Mouse (Mus musculus) ES-CJ7 (cell line): ENCODE data around the gene Gria1.

Experiments
- DNase-seq: peaks from one replicate; pipeline ENCODE4 v3.0.0; 2011; ENCODE audit warnings: low read depth, low spot score

Gene Gria1

DNA sequence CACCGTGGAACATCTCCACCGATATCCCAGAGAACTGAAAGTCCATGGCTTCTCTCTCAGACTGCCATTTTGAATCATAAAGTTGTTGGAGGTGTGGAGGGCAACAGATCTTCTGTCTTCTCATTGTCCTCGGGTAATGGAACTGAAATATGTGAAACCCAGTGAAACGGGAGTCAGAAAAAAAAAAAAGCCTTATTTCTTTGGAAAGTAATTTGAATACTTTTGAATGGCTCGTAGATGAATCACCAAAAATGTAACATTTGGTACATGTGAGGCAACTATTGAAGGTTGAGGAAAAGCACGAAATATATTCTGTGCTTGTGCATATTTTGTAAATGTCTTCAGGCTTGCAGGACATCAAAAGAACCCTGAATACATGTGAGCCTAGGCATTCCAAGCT, 151.7 kb downstream of the Gria1 start:
- DNase-seq = no peak

DNA sequence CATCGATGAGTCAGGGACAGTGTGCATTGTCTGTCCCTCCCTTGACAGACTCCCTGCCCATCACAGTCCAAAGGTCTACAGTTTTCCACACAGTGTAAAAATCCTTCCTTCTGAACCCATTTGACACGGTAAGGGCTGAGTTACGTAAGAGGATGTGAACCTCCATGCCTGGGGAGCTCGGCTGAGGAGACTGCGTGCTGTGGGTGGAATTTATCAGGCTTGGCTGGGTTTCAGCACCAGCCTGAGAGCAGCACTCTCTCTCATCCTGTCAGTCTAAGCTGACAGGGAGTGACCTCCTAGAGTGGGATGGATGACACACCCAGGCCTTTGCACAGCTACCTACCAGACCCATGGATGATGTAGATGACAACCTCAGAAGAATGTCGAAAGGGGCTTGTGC, 158.9 kb downstream of the Gria1 start:
- no peak for DNase-seq

DNA sequence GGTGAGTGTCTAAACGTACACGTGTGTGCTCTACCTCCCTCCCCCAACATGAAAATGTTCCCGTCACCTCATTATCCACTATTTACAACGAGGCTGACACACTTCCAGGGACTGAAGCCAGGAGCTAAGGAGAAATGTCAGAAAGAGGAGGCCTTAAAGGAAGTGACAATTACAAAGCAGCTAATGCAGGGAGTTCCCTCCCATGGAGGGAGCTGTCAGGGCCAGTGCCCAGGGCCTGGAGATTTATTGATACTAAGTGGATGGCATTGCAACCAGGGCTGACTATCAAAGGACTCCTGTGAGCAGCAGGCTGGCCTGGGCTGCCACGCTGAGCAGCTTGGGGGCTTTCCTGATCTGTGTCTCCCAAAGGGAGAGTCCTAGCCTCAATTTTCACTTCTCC, 163.0 kb downstream of the Gria1 start:
- DNase-seq = no peak

DNA sequence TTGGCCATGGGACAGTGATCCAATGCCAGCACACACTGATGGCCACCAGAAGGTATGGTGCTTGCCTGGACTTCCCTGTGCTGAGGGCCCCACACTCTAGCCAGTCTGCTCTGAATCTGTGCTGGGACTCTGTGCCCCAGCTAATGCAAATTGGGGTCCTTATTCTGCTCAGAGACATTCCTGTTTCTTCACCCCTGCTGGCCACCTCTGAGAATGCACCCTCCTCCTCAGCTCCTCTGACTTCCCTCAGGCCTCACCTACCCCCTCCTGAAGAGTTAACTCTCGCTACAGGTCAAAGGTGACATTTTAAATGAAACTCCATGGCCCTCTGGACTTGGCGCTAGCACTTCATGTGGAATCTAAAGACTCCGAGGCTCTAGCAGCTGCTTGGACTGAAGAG, 165.4 kb downstream of the Gria1 start:
- DNase-seq = peak; percentile 59

DNA sequence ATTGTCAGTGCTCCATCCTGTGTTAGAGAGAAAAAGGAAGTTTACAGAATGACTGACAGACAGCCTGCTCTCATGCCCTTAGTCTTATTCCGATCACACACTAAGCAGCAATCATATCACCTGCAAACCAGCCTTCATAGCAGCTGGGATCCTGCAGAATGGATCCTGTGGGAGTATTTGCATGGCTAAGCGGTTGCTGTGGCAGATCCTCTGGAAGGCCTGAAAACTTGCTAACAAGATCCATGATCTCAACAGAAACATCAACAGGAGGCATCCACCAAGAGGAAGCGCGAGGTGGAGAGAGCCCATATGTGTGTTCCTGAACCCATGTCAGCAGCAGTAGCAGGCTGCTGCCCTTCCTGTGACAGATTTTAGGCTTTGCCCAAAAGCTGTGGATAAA, 173.0 kb downstream of the Gria1 start:
- no peak for DNase-seq

DNA sequence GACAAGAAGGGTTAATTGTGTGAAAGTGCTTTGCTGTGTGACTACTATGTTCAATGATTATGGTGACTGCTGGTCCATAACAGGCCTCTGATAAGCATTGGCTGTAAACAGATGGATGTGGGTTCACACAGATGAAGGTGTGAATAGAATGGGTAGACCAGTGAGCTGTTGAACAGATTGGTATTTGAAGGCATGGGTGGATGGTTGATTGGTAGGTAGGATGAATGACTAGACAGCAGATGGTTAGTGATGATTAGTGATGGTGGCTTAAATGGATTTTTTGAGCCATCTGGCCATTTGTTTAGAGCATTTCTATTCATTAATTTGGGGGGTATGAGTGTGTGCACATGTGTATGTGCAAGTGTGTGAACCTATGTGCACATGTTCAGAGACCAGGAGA, 173.9 kb downstream of the Gria1 start:
- DNase-seq = no peak

DNA sequence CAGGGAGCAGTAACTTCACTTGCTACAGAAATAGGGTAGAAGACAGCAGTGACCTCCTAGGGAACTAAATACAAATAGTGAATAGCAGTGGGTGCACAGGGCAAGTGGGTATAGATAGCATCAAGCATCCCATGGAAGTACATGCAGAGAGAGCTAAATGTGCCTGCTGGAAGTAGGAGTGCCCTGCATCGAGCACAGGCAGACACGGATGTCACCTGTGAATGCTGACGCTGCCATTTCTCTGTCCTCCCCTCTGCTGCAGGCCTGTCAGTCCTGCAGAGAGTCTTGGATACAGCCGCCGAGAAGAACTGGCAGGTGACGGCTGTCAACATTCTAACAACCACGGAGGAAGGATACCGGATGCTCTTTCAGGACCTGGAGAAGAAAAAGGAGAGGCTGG, 178.2 kb downstream of the Gria1 start:
- DNase-seq = no peak

DNA sequence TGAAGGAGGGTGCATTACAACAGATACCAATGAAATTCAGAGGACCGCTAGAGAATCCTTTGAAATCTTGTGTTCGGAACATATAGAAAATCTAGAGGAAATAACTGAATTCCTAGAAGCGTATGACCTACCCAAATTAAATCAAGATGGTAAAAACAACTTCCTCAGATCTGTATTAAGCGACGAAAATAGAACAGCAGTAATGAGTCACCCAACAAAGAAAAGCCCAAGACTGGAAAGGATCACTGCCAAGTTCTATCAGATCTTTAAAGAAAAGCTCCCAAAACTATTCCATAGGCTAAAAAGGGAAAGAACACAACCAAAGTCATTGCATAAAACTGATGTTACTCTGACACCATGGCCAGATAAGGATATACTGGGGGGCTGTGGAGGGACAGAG, 183.6 kb downstream of the Gria1 start:
- DNase-seq = no peak

DNA sequence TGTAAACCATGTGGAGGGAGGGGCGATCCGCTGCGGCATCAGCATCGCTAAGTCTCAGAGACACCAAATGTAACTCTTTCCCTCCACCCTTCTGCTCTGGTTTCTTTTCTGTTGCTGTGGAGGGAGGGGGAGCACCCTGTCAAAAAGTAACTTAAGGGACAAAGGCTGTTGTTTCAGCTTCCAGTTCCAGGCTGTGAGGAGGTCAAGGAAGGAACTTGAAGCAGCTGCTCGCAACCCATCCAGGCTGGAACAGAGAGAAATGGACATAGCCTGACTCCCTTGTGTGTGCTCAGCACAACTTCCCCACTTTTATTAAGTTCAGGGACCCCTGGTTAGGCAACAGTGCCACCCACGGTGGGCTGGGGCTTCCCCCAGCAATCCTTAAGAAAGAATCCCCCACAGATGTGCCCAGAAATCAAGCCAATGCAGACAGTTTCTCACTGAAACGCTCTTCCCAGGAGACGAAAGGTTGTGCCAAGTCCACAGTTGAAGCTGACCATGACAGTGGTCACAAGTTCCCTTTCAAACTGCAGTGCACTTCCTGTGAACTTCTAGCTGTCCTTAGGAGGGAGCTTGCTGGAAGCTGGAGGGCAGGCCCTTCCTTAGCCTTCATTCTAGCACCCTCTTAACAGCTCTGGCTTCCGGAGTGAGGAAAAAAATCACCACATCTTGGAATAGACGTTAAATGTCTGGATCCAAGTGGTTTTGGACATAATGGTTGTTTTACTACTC, 190.2 kb downstream of the Gria1 start:
- DNase-seq = no peak

DNA sequence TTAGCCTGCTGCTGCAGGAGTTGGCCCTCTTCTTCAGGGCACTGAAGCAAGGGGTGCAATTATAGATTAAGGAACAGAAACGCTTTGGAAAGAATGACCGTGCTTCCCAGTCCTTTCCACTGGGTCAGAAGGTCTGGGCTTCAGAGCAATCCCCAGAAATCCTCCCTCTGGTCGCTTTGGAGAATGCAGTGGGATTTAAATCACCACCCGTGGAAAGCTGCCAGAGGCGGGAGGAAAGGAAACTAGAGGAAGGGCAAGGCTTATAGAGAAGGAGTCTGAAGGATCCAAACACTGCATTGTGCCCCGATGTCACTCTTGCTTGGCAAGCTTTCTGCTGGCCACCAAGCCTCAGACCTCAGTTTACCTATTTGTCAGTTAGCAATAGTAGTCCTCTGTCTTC, 193.2 kb downstream of the Gria1 start:
- DNase-seq = no peak

DNA sequence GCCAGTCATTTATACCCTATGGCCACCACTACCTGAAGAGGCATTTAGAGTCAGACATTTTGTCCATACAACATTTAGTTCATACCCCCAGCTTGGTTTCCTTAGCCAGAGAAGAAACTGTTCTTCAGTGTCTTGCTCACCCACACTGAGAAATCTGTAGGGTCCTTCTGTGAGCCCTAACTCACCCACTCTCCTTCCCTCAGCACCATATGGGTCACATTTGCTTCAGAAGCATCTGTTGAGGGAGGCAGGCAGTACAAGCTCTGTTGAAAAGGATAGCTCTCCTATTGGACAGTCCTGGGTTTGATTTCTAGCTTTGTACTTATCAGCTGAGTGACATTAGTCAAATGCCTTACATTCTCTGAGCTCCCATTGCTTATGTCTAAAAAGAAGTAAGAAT, 196.1 kb downstream of the Gria1 start:
- DNase-seq = no peak

DNA sequence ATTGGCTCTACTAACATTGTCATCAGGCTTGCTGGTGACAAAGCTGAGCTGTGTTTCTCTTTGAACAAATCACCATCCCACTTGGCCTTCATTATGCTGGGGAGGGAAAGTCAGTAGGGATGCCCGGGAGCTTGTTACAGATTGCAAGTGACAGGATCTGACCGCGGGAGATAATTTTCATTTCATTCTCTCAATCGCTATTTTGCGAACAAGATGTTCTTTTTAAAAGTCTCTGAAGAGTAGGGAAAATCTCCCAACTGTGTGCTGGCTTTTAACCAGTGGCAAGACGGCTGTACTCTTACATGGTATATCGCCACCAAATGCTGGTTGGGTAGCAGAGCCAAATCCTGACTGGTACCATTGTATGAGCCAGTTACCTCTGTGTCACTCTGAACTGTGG, 202.9 kb downstream of the Gria1 start:
- DNase-seq = no peak

DNA sequence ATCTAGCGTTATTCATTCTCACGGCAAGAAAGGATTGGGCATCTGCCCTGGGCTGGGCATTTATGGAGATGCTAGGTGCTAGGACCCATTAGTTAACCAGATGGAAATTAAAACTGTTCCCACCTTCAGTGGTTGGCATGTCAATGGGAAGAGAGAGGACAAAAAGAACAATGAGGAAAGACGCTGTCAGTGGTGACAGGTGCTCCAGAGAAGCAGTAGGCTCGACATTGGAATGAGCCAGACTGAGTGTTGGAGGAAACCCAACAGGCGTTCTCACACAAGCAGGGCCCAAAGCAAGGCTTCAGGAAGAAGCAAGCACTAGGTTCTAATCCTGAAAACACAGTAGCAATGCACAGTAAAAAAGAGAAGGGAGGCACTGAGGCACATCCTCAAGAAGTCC, 203.4 kb downstream of the Gria1 start:
- no peak for DNase-seq

DNA sequence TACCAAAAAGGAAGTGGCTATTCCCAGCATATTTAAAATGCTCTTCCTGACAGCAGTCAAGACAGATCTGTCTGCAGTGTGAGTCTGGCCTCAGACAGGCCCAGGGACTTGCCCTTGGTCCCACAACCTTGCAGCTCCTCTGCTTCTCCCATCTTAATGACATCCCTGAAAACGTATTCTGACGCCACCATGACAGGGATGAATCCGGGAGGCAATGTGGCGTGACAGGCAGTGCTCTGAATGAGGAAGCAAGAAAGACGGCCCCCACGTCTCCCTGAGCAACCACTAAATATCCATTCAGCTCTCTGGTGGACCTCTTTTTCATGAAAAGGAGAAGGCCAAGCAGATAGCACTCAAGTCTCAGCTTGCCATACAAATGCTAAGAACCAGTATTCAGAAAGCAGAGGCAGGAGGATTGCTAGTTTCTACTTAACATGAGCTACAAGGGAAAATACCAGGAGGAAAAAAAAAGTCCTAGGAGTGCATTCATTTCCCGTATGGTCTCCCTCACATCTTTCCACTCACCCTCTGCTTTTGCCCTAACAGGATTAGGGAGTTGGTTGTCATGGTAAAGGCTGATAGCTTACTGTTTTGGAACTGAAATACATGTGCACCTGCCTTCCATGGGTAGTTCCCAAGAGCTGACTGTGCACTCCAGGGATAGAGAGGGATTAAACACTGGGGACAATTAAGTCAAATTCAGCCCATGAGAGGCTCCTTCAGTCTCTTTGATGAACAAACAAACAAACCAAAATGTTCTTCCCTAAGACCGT, 211.8 kb downstream of the Gria1 start:
- DNase-seq = no peak

DNA sequence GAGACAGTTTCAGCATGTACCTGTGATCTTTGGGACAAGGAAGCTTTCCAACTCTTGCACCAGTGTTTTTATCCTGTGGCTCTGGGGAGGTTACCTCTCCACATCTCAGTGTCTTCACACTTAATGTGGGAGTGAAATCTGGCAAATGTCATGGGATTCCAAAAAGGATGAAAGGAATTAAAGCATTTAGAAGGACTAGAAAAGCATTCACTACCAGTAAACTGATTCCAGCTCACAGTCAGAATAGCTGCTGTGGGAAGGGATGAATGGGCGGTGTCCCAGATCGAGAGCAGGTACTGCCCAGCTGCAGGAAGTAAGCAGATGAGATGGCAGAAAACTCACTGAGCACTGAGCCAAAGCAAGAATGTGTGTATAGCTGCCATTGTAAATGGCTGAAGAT, 224.3 kb downstream of the Gria1 start:
- DNase-seq = no peak

DNA sequence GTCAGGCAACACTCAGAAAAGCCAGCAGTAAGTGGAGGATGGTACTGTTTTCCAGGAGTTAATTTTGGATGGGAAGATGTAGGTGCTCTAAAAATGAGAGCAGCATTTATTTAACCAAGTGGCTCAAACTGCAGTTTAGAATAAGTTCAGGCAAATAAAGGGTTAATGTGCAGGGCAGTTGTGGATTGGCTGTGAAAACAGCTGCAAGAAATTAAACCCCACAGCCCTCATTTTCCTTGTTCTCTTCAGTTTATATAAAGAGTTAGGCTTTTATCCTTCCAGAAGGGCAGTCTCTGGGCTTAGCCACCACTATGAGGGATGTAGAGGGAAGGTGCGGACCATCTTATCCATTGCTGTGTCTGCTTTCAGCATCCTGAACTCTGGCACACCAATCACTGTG, 225.2 kb downstream of the Gria1 start:
- no peak for DNase-seq

DNA sequence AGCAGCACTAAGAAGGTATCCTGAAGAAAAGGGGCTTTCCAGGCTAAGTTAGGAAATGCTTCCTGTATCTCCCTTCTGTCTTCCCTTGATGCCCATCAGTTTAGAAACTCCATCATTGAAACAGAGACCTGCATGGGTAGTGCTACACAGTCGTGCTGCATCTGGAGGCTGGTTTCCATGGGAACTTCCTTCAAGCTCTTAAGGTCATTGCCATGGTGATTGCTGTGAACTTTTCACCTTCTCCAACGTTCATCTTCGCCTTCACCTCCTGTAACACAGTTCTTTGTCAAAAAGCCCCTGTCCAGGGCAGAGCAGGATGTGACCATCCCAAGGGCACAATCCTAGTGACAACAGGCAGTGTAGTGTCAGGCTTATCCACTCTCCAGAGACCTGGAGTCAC, 228.6 kb downstream of the Gria1 start:
- no peak for DNase-seq

DNA sequence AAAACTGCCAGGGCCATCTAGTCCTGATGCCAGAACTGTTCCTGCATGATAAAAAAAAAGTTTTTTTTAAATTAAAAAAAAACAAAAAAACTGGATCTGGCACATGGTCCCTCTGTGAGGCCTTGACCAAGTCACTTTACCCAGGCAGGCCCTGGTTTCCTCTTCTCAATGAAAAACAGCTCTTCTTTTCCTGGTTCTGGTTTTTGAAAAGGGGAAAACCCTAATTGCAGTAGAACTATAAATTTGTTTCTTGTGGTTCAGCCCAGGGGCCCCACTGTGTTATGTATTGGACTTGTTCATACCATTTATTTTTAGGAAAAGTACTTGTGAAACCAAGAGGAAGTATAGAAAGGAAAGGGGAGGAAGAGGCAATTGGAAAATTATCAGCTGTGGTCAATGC, 232.6 kb downstream of the Gria1 start:
- no peak for DNase-seq

DNA sequence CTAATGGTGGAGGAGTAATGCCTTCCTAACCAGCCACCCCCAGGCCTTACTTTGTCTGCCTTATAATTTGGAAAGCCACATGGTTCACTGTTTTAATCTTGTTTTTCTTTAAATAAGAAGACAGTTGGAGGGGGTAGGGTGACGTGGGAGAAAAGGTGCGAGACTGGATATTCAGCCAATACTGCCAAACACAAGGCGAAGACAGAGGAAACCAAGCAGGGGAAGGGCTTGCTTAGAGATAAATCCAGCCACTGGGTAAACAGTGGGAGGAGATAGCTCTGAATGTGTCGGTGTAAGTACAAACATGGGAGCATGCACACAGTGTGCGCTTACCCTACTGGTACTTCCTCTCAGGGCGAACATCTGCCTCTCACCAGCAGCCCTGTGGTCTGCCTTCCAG, 233.4 kb downstream of the Gria1 start:
- no peak for DNase-seq

DNA sequence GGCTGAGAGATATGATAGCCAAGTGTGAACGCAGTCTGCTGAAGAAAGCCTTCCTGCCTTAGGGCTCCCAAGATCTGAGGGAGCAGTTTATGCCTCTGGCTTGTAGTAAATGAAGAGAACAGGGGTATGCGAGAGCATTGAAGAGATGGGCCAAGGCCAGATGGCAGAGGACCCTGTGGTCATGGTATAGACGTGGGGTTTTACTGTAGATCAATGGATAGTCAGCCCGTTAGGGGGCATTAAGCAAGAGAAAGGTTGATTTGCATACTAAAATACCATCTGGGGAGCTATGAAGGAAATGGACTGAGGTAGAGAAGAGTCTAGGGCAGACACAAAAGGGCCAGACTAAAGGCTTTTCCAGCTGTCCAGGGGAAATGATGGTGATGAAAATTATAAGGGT, 237.7 kb downstream of the Gria1 start:
- no peak for DNase-seq

DNA sequence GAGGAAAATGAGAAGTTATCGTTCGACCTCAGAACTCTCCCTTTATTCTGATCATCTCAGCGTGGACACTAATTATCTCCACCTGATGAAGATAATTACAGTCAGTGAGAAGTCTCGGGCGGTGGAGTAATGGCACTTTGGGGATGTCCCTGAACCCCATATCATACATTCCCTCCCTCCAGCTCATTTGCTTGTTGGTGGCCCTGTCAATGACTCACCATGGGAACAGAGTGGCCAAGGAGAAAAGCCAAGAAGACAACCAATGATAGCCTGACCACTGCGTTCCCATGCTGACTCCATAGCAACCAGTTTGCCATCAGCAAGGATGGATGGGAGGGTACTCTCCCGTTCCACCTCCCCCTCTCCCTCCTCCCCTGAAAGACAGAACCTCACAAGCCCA, 238.9 kb downstream of the Gria1 start:
- no peak for DNase-seq

DNA sequence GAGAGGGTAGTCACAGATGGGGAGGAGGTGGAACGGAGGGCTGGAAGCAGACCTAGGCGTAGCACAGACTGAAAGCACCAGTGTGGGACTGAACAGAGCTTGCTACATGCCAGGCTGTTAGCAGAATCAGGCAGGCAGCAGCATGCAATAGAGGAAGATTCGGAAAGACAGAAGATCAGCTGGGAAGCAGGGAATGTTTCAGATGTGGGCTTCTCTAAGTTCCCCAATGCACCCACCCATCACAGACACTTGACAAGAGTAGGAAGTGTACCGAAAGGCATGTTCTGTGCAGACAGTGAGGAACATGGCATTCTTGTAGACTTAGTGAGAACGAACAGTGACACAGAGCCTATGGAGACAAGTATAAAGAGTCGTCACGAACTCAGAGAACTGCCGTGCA, 260.5 kb downstream of the Gria1 start:
- DNase-seq = no peak

DNA sequence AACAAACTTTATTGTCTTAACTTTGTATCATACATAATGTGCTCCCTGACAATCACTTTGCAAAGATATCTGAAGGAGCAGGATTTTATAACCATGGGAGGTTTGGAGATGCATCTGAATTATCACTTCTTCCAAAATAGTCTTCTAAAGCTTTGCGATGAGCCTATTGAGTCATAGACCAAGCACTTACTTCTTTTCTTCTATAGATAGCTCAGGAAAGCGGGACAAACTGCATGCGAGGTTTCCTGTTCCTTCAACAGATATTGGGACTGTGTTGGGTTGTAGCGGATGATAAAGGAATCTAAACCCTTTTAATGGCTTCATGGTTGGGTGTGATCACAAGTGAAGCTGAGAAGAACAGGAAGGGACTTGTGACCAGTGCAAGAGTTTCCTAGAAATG, 263.5 kb downstream of the Gria1 start:
- DNase-seq = no peak

DNA sequence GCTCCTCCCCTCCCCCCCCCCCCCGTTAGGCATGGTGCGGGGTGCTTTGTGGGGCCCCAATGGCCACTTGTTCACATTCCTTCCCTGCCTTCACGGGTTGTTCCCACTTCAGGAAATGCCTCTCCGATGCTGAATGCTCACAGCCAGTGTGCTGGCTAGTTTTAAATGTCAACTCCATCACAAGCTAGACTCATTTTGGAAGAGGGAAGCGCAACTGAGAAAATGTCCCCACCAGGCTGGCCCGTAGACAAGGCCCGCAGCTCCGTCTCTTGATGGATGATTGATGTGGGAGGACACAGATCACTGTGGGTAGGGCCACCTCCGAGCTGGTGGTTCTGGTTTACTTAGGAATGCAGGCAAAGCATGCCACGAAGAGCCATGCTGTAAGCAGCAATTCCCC, 266.9 kb downstream of the Gria1 start:
- no peak for DNase-seq
